Mouse (Mus musculus): ENCODE measurements at regions not wholly inside any gene's neighbourhood (a gene's known extent, or its start where the extent isn't known, plus 50 kb on each side); places are given as distances from the start of the nearest gene placed in this dataset.

- no peak for DNase-seq (ENCODE audit: low spot score in 2 of 2)
Observed at GRCm38 (mm10) chr11:52703391-52703790, 61.0 kb upstream of the Fstl4 start.
